8 mouse cellular contexts compared by ENCODE assay signal in the genomic region with DNA sequence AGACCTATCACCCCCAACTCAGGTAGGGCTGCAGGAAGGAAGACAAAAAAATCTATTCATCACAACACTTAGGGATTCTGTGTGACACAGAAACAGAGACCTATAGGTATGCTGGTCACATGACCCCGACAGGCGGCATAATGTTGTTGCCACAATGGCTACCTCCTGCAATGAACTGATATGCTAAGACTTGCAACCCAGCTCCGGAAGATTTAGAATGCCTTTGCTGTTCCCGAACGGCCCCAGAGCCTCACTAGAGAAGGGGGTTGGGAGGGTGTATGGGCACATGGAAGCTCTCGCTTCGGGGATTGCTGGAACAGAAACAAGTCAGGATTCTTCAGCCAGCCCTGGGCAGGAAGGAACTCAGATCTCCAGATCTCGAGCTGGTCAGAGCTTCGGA. TPM values are rescaled to one million over a fixed set of nuclear protein-coding genes. Genes with fewer than 3 reads are reported as not detected.
DNase-seq lines count a peak whose midpoint lies in the region; ATAC-seq and TF ChIP-seq lines count a peak whose summit lies in the region.

No protein-coding gene starts in this region.

- no peak for DNase-seq in layer of hippocampus, adult 2 months (ENCODE audit: low spot score in 2 of 2)
- no peak for DNase-seq in layer of hippocampus, adult 9-10 months (ENCODE audit: low spot score)
- no peak for DNase-seq in liver, embryonic 13.5 days
- no peak for DNase-seq in gastrocnemius, postnatal 36 days
- no peak for DNase-seq in urinary bladder, postnatal 25 days (ENCODE audit: low spot score)

- H3K9ac ChIP-seq in forebrain, embryonic 16.5 days (replicated peaks; ENCODE audit: low read depth, low read length), result peak overlapping the region; percentile 11; the same call in 1 of the 2 replicates
- H3K9ac ChIP-seq in liver, embryonic 13.5 days, result 0 out of 2 replicates have a peak overlapping the region, but pooled peaks have one; percentile 13
- 0 out of 2 replicates have a peak overlapping the region, but pooled peaks have one; percentile 11 for H3K9ac ChIP-seq in neural tube, embryonic 15.5 days (replicated peaks)

- no peaks in the 10 kb centered on the region for H3K4me1 ChIP-seq in bone marrow, adult 2 months (ENCODE audit: control insufficient read depth, insufficient read depth, low read length)
- peaks cover 41% of the 10 kb centered on the region for H3K4me1 ChIP-seq in forebrain, embryonic 16.5 days (replicated peaks; ENCODE audit: control insufficient read depth, insufficient read depth, low read length)
- peaks cover 14% of the 10 kb centered on the region for H3K4me1 ChIP-seq in liver, embryonic 13.5 days (replicated peaks)
- peaks cover 50% of the 10 kb centered on the region for H3K4me1 ChIP-seq in neural tube, embryonic 15.5 days

- TF ChIP-seq POLR2A in bone marrow, adult 2 months (IDR thresholded peaks at IDR 0.05; ENCODE audit: borderline replicate concordance, control insufficient read depth, low read depth, low read length), result no peak

- H3K27me3 ChIP-seq in forebrain, embryonic 16.5 days (replicated peaks; ENCODE audit: control insufficient read depth, insufficient read depth, low read length), result no peaks in the 10 kb centered on the region
- peaks cover 81% of the 10 kb centered on the region for H3K27me3 ChIP-seq in liver, embryonic 13.5 days
- H3K27me3 ChIP-seq in neural tube, embryonic 15.5 days (replicated peaks), result peaks cover 4% of the 10 kb centered on the region; the same call in 1 of the 2 replicates

- intact Hi-C loops in gastrocnemius, postnatal 36 days (cut with DNase I), result loop anchor here (5.0 kb wide), 1 partner anchor 56 kb away; no protein-coding TSS in a partner anchor

- no peaks in the 10 kb centered on the region for H3K36me3 ChIP-seq in forebrain, embryonic 16.5 days (ENCODE audit: control insufficient read depth, insufficient read depth)
- no peaks in the 10 kb centered on the region for H3K36me3 ChIP-seq in liver, embryonic 13.5 days
- no peaks in the 10 kb centered on the region for H3K36me3 ChIP-seq in neural tube, embryonic 15.5 days

- no peak for TF ChIP-seq CTCF in layer of hippocampus, adult 2 months (conservative IDR thresholded peaks at IDR 0.05)
- no peak for TF ChIP-seq CTCF in bone marrow, adult 2 months (IDR thresholded peaks at IDR 0.05; ENCODE audit: control insufficient read depth, insufficient read depth, low read length)

- H3K4me3 ChIP-seq in layer of hippocampus, adult 2 months, result peak overlapping the region; percentile 51
- H3K4me3 ChIP-seq in bone marrow, adult 2 months (replicated peaks; ENCODE audit: control insufficient read depth, low read depth, low read length), result peak overlapping the region; percentile 67
- no peak overlapping the region for H3K4me3 ChIP-seq in forebrain, embryonic 16.5 days (replicated peaks; ENCODE audit: low read length)
- peak overlapping the region; percentile 49 for H3K4me3 ChIP-seq in liver, embryonic 13.5 days (replicated peaks)
- no peak overlapping the region; the same call in 1 of the 2 replicates for H3K4me3 ChIP-seq in neural tube, embryonic 15.5 days (replicated peaks)

- WGBS in bone marrow, adult 2 months, result 3% methylated on average over 9 of the region's 9 CpGs
- whole genome bisulfite sequencing in forebrain, embryonic 16.5 days, result 6% methylated on average over 9 of the region's 9 CpGs
- WGBS in liver, embryonic 13.5 days (ENCODE audit: insufficient replicate concordance), result 2% methylated on average over 9 of the region's 9 CpGs
- WGBS in neural tube, embryonic 15.5 days, result 3% methylated on average over 9 of the region's 9 CpGs

- peak overlapping the region; percentile 88 for H3K27ac ChIP-seq in layer of hippocampus, adult 2 months
- H3K27ac ChIP-seq in bone marrow, adult 2 months (ENCODE audit: control insufficient read depth, insufficient read depth, low read depth, low read length, poor library complexity), result no peak overlapping the region
- peak overlapping the region; percentile 37; the same call in 1 of the 2 replicates for H3K27ac ChIP-seq in forebrain, embryonic 16.5 days (ENCODE audit: low read length)
- no peak overlapping the region for H3K27ac ChIP-seq in liver, embryonic 13.5 days
- H3K27ac ChIP-seq in neural tube, embryonic 15.5 days (replicated peaks), result peak overlapping the region; percentile 79

- H3K4me2 ChIP-seq in forebrain, embryonic 16.5 days (ENCODE audit: low read length), result peak overlapping the region; percentile 32
- peak overlapping the region; percentile 63 for H3K4me2 ChIP-seq in liver, embryonic 13.5 days
- H3K4me2 ChIP-seq in neural tube, embryonic 15.5 days, result peak overlapping the region; percentile 41

- no peak for ATAC-seq in forebrain, embryonic 16.5 days
- no peak for ATAC-seq in liver, embryonic 13.5 days (ENCODE audit: low read depth)
- ATAC-seq in neural tube, embryonic 15.5 days (ENCODE audit: low FRiP score), result peak; percentile 26; the same call in 1 of the 2 replicates

- H3K9me3 ChIP-seq in forebrain, embryonic 16.5 days (ENCODE audit: control insufficient read depth, low read length), result no peaks in the 10 kb centered on the region
- no peaks in the 10 kb centered on the region for H3K9me3 ChIP-seq in liver, embryonic 13.5 days (replicated peaks)
- no peaks in the 10 kb centered on the region for H3K9me3 ChIP-seq in neural tube, embryonic 15.5 days (replicated peaks)

RNA-seq across cellular contexts. Expression of a gene that starts 55.5 kb away (rescaled TPM):
- 10 to 100 TPM; 74.7 to 82.1 TPM for total RNA-seq in layer of hippocampus, adult 2 months (2021)
- 14.5 and 19.5 TPM in 2 replicates for polyA plus RNA-seq in bone marrow, adult 2 months (2011; ENCODE audit: insufficient read depth, insufficient read length, low replicate concordance, missing spikeins)
- 28.0 and 29.7 TPM in 2 replicates for polyA plus RNA-seq in forebrain, embryonic 16.5 days (2015; fragmentation: Nextera tagmentation; extraction: Ambion mirVana)
- polyA plus RNA-seq in liver, embryonic 13.5 days (2015; fragmentation: Nextera tagmentation; extraction: Ambion mirVana), result 2.8 and 2.9 TPM in 2 replicates
- polyA plus RNA-seq in neural tube, embryonic 15.5 days (2015; fragmentation: Nextera tagmentation; extraction: Ambion mirVana), result 20.5 and 23.6 TPM in 2 replicates
- 10 to 100 TPM; 15.0 to 19.6 TPM for total RNA-seq in gastrocnemius, postnatal 36 days (2021)

Comparison
In these comparisons a context has a peak if more than half of its experiments do, and no peak if none do; other contexts are left out.
1. H3K27ac ChIP-seq: peak in layer of hippocampus, adult 2 months (single experiment), forebrain, embryonic 16.5 days (single experiment) and neural tube, embryonic 15.5 days (single experiment); none in bone marrow, adult 2 months (single experiment) and liver, embryonic 13.5 days (single experiment).
2. H3K4me3 ChIP-seq: peak in layer of hippocampus, adult 2 months (single experiment), bone marrow, adult 2 months (single experiment) and liver, embryonic 13.5 days (single experiment); none in forebrain, embryonic 16.5 days (single experiment) and neural tube, embryonic 15.5 days (single experiment).
3. Peak in every context shown above with its lines, with median percentiles within 50 percentile points of each other: H3K4me2 ChIP-seq and H3K9ac ChIP-seq.